Mouse (Mus musculus) neural tube, embryonic 10.5 days (tissue): ENCODE data around the gene Ccdc85c.
A peak's percentile ranks its signal among the peaks of the same experiment; 100 is the strongest.

ENCODE experiments used
- DNase-seq: peaks from one replicate; pipeline ENCODE4 v3.0.0-alpha.2; 2017; ENCODE audit warnings: low spot score; ENCODE audit errors: extremely low spot score

The Ccdc85c gene

DNA sequence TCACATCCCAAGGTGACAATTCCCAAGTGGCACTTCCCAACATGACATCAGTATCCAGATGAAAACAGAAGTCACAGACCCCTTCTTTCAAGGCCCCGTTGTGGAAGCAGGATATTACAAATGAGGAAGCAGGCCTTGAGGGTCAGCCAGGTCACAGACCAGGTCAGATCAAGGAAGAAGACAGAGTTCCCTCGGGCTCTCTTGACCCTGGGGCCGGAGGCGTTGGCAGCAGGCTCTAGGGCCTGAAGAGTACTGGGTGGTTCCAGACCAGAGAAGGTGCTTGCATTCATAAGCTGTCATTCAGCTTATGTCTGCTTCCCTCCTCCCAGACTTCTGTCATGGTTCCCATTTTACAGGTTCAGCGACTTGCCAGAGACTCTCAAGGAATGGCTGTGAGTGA is 5.5 kb downstream of the Ccdc85c start:
- DNase-seq = no peak

DNA sequence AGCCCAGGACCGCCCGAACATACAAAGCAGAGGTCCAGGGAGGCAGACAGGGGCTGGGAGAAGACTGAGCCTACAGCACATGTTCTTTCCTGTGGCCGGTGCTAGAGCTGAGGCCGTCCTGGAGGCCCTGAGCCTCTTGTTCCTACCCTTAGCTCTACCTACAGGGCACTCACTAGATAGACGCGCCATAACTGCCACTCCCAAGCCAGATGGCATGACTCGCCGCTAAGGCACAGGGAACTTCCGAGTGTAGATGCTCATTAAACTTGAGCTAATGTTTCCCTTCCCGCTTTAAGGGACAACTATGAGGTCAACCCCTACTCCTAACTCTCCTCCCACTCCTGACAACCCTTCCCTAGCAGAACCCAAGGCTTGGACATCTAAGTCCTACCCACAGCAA is 6.3 kb downstream of the Ccdc85c start:
- no peak for DNase-seq

DNA sequence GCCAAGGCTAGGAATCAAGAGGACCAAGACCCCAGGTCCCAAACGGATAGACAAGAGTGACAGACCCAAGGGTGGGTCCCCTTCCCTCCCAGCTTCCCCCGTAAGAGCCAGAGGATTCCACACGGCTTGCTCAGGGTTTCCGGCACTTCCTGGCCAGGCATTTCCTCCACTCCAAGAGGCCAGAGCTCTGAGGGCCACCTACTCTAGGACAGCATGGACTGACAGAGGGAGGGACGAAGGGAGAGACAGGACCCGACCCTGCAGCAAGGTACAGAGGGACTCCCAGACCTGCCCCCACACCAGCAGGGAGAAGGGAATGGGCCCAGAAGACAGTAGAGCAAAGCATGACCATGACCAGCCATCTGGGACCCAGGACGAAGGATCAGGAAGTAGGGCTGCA is 7.6 kb downstream of the Ccdc85c start:
- no peak for DNase-seq

DNA sequence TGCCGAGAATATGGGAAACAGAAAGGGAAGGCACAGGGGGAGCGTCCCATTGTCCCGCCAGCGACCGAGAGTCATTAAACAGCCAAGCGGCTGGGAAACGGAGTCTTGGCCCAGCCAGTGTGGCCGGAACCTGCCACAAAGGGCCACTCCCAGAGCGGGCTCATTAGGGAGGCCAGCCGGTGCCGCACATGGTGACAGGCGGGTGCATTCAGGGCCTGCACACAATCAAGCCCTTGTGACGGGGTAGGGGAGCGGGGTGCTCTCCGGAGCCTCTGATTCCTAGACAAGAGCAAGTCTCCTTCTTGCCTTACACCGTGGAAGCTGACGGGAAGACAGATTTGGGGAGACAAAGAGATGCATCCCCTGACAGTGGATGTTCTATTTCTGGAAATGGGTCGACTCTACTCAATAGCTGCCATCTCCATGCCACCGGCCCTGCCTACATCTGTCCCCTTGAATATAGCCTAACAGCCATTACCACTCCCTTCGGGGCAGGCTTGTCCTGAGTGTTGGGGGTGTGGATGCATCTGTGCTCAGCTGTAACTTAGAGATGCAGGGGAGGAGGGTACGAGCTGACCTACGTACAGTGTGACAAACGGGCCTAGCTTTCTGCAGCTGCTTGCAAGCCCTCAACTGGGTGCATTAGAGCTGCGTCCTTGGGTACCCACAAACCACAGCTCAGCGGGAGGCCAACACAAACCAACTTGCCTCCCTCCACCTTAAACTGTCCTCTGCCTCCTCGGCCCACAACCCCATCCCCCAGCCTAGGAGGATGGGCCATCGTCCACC is 9.2 kb downstream of the Ccdc85c start:
- DNase-seq = peak; percentile 71

DNA sequence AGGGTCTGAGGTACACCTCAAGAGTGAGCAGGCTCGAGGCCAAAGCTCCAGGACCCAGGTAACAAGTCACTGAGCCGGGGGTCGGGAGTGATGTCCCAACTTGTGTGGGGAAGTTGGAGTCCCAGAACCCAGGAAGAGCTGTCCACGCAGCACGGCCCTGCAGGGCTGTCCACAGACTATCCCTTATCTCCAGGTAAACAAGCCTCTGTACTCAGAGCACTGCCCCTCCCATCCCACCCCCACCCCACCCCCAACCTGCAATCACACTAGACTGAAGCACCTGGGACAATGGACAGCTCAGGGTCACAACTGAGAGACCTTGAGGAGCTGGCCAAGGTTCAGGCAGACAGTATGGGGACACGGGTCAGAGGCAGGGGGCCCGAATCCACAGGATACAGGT is 10.3 kb downstream of the Ccdc85c start:
- no peak for DNase-seq

DNA sequence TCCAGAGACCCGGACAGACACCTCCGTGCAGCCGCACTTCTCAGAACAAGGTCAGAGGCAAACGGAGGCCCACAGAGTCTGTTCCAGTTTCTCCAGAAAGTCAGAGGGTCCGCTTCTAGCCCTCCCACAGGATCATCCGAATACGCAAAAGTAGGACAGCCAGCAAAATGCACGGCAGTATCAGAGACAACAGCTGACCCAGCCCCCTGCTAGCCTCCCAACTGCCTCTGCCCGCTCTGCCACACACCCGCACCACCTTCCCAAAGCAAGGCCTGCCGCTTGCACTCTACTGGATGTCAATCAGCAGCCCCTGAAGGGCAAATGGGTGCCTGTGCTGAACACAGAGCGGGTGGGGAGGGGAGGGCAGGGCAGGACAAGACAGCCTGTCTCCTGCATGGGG is 14.3 kb downstream of the Ccdc85c start:
- DNase-seq = no peak

DNA sequence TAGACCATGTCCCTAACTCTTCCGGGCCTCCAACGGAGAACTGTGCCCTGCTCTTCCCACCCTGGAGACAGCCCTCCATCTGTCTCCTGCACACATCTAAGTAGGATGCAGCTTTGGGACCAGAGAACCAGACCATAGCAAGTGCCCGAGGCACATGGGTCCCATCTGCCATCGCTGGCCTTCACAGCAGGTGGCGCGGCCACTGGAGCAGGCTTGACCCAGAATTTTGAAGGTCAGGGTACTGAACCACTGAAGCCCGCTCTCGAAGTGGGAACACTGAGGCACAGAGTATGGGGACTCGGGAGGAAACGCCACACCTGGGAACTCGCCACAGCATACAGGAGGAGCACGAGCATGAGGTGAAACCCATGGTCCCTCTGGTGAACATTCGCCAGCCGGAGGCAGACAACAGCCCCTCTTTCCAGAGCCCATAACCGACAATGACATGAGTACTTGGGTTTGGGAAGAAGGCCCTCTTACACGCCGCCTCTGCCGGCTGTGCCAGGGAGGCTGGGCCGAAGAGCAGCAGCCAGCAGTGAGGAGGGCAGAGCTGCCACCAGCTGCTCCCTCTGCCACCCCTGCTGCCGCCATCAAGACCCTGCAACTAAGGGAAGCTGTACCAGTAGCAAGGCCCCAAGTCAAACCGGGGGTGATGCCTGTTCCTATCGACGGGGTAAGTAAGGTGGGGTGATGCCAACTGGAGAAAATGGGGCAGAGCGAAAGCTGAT is 15.7 kb downstream of the Ccdc85c start:
- DNase-seq = no peak

DNA sequence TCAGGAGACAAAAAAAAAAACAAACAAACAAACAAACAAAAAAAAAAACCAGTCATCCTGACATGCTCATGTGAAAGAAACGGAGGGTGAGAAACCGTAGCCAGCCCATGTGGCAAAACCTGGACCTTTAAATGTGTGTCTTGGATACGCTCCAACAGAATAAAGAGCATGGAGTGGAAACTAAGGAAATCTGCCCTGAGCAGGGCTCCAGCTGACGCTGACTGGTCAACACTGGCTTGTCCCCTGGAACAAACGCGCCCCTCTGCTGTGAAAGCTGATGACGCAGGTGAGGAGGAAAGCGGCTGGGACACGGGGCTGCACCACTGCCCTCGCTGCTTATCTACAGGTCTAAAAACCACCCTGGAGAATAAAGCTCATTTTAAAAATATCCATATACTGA is 18.5 kb downstream of the Ccdc85c start:
- no peak for DNase-seq

DNA sequence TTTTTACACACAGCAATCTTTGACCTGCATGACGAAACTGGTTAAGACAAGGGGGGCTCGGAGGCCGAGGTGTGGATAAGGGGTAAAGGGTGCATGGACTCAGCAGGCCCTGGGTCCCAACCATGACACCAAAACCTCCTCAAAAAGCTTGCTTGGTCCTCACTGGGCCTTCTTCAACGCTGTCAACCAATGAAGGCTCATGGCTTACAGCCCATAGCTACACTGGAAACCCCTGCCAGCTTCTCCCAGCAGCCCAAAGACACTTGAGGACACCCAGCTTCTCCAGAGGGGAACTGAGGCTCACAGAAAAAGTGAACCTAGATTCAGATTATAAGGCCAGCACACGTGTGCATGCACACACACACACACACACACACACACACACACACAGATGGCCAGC is 19.3 kb downstream of the Ccdc85c start:
- DNase-seq = no peak

DNA sequence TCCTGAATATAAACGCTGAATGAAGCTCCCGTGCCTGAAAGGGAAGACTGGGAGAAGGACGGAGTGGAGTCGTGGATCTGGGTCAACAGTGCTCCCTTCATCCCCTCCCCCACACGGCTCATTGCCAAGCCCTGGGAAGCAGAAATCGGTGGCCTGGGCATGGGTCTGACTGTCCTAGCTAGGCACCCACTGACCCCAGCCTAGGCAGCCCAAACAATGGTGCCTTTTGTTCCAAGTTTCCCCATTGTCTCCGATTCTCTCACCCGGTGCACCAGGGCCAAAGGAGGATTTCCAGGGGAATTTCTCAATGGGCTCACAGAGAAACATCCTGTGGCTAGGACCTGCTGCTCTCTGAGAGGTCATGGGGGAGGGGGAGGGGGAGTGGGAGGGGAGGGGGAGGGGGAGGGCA is 19.7 kb downstream of the Ccdc85c start:
- DNase-seq = peak; percentile 63

DNA sequence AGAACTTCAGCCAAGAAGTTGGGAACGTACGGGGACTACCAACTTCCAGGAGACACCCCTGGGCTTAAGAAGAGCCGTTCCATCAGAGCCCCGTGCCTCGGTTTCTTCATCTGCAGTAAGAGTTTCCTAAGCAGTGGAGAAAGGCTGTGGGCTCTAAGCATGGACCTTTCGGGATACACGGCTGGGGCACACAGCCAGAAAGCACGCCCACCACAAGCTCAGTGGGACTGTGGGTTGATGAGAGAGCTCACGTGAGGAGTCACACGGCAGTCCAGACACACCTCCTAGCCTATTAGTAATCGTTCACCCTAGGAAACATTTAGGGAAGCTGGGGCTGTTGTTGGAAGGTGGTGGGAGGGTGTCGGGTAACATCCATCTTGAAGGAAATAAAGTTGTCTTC is 22.2 kb downstream of the Ccdc85c start:
- DNase-seq = no peak

DNA sequence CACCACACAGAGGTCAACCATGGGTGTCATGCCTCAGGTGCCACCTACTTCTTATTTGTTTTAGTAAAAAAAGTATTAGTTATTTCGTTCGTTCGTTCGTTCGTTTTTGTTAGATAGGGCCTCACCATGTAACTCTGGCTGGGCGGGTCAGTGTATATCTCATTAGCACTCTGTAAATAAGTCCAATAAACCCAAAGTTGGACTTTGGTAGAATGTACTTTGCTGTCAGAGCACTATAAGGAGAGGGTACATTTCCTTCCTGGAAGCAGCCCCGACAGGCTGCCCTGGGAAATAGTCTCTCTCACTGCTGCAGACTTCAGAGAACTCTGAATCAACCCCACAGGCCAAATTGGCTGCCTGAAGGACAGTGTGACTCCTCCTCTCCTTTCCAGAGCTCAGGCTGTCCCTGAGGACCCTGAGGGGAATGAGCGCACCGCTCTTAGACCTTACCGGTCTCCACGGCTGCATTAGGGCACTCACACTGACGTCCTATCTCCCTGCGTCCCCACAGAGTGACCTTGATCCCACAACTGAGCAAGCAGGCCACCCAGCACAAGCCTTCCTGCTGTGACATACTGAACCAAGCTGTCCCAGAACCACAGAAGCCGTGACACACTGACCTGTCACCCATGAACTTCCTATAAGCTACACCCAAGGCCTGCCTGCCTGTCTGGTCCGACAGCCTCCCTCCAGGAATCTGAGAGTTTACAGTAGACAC is 23.2 kb downstream of the Ccdc85c start:
- no peak for DNase-seq

DNA sequence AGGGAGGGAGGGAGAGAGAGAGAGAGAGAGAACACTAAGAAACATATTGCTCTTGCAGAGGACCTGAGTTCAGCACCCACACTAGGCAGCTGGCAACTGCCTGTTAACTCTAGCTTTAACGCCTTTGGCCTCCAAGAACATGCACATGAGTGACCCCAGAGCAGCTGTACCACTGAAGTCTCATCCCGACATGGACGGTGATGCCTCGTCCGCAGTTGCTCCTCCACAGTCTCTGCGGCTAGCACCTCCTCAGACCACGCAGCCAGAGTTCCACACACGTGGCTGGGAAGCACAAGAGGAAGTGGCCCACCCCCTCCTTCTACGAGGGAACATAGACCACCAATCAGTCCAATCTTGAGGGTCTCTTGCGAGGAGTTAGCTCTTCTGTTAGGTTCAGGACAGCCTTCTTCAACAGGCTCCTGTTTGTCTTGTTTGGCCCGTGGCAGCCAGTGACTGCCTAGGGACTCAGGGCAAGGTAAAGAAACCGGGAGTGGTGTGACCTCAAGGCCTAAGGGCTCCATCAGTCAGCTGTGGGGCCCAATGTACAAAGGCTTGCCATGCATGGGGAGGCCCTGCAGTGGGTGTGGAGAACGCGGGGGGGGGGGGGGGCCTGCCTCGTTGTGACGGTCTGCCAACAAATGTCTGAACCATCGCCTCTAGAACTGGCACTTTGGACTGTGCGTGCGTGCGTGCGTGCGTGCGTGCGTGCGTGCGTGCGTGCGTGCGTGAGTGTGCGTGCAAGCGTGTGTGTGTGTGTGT is 24.0 kb downstream of the Ccdc85c start:
- no peak for DNase-seq

DNA sequence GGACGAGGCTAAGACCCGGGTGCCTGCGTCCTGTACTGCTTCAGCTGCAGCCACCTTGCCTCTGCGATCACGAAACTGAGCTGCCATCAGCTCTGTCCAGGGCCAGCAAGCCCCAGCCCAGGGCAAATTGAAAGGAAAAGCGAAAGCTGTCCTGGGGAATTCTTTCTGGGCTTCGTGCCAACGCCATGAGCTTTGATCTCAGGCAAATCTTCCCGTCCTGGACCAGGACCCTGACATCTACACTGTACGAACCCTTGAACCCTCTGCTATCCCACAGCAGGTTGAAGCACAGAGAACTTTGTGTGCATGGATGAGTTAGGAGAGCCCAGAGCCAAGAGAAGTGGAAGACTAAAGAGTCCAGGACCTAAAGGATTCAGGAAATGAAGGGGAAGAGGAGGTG is 25.7 kb downstream of the Ccdc85c start:
- DNase-seq = no peak

DNA sequence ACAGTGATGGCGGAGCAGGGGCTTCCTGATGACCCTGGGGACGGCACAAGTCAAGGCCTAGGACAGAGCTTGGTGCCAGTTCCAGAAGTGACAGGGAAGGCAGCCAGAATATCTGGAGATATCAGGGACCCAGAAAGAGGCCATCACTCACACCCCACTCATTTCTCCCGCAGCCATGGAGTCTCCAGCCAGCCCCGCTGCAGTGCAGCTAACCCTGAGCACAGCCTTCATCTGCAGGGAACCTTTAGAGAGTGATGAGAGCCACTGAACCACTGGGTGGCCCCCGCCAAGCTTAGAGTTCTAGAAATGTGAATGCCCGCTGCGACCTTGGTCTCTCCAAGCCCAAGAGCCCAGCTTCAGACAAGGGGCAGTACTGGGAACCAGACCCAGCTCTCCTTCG is 26.2 kb downstream of the Ccdc85c start:
- no peak for DNase-seq

DNA sequence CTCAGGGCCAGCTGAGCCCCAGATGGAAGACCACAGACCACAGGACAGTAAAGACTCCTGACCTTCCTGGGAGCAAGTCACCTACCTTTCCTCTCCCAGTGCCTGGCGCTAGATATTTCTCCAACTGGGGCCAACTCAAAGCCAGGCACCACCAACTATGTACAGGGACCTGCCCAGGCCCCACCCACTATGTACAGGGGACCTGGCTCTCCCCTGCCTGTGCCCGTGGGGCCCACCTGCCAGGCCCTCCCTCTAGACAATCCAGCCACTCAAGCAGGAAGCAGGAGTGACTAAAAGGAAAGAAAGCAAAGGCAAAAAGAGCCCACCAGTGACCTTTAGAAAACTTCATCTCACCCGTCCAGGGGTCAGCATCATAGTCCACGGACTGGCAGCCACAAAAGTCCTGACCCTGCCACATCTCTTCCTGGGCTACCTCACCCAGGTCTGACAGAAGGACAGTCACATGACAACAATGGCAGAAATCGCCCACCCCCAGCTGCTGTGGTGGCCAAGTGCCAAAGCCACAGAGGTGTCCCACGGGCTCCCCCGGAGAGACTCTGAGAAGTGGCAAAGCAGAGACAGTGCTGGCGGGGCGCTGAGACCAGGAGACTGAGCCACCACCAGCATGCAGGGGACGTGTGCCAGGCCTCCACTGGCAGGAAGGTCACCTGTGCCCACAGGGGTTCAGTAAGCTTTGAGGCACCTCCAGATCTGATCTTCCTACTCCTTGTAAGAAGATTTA is 28.3 kb downstream of the Ccdc85c start:
- DNase-seq = no peak

DNA sequence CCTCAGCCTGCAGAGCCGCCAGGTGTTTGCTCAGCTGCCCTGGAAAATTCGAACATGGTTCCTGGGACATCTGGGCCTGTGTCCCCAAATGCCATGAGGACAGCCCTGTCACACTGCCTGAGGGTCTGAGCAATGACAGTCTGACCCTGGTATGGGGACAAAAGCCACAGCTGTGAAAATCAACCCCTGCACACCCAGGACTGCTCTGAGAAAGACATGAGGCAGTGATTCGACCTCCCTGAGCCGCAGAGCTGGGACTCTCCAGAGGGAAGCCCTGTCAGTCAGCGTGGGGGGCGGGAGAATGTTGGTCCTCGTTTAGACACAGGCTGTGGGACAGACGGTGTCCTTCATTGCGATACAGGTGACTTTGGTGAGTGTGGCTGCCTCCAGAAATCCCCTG is 29.6 kb downstream of the Ccdc85c start:
- no peak for DNase-seq

DNA sequence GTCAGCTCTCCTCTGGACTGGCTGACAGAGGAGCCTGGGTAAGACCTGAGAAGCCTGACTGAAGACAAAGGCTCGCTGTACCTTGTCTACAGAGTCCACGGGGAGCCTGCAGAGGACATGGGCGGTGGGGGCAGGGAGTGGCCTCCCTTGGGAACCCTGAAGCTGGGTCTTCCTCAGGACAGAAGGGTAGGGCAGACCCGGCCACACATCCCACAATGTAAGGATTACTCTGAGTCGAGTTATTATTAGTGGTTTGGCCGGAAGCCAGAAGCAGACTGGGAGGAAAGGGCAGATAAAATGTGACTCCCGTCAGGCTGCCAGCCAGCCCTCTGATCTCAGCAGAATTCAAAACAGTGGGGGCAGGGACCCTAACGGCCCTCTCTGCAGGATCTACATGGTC is 30.4 kb downstream of the Ccdc85c start:
- peak; percentile 55 for DNase-seq

DNA sequence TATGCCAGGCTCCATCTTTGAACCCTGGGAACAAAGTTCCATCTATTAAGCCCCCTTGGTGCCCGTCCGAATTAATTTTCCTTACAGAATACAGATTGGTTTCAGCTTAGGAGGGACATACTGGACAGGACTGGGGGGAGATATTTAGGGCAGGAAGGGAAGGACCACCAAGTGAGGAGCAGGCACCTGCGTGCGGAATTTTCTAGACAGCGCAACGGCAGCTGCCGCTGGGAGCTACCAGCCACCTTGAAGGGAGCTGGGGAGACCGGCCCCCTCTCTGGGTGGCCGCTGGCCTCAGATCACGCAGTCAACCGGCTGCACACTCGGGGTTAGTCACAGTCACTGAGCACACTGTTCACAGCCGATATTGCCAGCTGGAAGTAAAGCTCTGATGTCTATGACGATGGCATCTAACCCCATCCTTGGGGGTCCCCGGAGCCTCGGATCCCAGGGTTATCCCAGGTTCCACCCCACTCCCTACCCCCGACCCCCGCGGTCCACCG is 32.9 kb downstream of the Ccdc85c start:
- DNase-seq = no peak

DNA sequence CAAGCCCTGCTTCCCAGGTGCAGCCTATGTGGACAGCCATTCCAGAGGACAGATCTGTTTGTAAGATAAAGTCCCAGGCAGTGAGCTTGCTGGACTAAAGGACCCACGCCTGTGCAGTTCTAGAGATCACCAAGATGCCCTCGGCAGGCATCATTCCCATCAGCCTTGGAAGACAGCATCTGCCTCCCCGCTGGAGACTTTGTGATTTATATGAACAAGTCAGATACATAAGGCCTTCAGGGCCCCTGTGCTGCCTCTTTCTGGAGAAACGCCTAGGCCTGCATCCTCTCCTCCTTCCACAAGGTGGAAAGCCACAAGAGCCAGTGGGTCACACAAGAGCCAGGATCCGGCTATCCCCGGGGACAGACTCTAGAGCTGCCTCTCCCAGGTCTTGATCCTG is 33.6 kb downstream of the Ccdc85c start:
- no peak for DNase-seq
